Mouse (Mus musculus) heart, embryonic 15.5 days (tissue): Measurements from ENCODE around the gene Rad18. TPM values are rescaled to one million over a fixed set of nuclear protein-coding genes. Genes with fewer than 3 reads are reported as not detected.

Source experiments
- ATAC-seq: fragments of 200-750 bp; cut with Nextera tagmentation; replicated peaks from 2 replicates; pipeline ENCODE4 v1.8.0; 2017; ENCODE audit warnings: low read depth, moderate TSS enrichment; ENCODE audit not compliant: insufficient number of reproducible peaks, insufficient read depth, low FRiP score
- H3K27ac ChIP-seq: fragments of 300-500 bp; sonication (generic); 2 replicates; pipeline ENCODE4 v1.5.1; 2015; ENCODE audit warnings: mild to moderate bottlenecking, inconsistent platforms
- H3K27me3 ChIP-seq: fragments of 300-500 bp; sonication (generic); 2 replicates; pipeline ENCODE4 v1.6.1; 2015; ENCODE audit warnings: inconsistent platforms
- H3K36me3 ChIP-seq: fragments of 300-500 bp; sonication (generic); 2 replicates; pipeline ENCODE4 v1.6.1; 2015; ENCODE audit warnings: mild to moderate bottlenecking, inconsistent platforms
- H3K4me1 ChIP-seq: fragments of 300-500 bp; sonication (generic); replicated peaks from 2 replicates; pipeline ENCODE4 v1.6.1; 2015; ENCODE audit warnings: inconsistent platforms
- H3K4me2 ChIP-seq: fragments of 300-500 bp; sonication (generic); 2 replicates; pipeline ENCODE4 v1.6.1; 2015; ENCODE audit warnings: inconsistent platforms, mild to moderate bottlenecking, moderate library complexity
- H3K4me3 ChIP-seq: fragments of 300-500 bp; sonication (generic); 2 replicates; pipeline ENCODE4 v1.5.1; 2015; ENCODE audit warnings: mild to moderate bottlenecking, inconsistent platforms
- H3K9ac ChIP-seq: fragments of 300-500 bp; sonication (generic); 2 replicates; pipeline ENCODE4 v1.6.1; 2015; ENCODE audit warnings: mild to moderate bottlenecking, inconsistent platforms
- H3K9me3 ChIP-seq: fragments of 300-500 bp; sonication (generic); replicated peaks from 2 replicates; pipeline ENCODE4 v1.6.1; 2016; ENCODE audit warnings: inconsistent platforms
- WGBS: fragments of 180-500 bp; shearing (Covaris S2); methylation state at CpG from one replicate; pipeline ENCODE4 v1.1.7; 2015; ENCODE audit warnings: mixed read lengths; 5-methylcytosine and 5-hydroxymethylcytosine counted together
- polyA plus RNA-seq: library from polyadenylated mRNA; unstranded; fragments of >200 nt; fragmentation: Nextera tagmentation; extraction: Ambion mirVana; gene quantifications from 2 replicates; pipeline ENCODE4 v1.2.1, GENCODE M21; 2015

Rad18 gene
- polyA plus RNA-seq, 1 experiment from 2014 or later, result 16.9 TPM

DNA sequence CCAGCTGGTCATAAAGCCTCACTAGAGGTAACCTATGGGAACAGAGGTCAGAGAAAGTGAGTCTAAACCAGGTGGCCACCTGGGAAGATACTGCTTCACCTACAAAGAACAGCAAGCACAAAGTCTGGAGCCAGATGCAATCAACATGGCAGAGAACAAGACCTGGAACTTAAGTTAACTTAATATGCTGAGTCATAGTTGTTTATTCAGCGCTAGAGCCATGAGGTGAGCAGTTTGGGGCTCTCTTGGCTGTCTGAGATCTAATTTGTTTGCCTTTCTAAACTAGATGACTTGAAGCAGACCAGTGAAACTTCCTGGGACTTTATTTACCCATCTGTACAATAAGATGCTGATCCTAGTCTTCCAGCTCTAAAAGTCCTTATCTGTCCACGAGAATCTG, 12.4 kb downstream of the Rad18 start:
- no peak overlapping the region for H3K4me3 ChIP-seq
- ATAC-seq, result no peak
- no peak overlapping the region for H3K4me2 ChIP-seq
- no peak overlapping the region for H3K27ac ChIP-seq
- peaks cover 6% of the 10 kb centered on the region; the same call in 1 of the 2 replicates for H3K36me3 ChIP-seq
- no peaks in the 10 kb centered on the region for H3K4me1 ChIP-seq
- H3K27me3 ChIP-seq, result no peaks in the 10 kb centered on the region
- H3K9ac ChIP-seq, result no peak overlapping the region
- WGBS, result 79% methylated on average over 2 of the region's 2 CpGs
- no peaks in the 10 kb centered on the region for H3K9me3 ChIP-seq

DNA sequence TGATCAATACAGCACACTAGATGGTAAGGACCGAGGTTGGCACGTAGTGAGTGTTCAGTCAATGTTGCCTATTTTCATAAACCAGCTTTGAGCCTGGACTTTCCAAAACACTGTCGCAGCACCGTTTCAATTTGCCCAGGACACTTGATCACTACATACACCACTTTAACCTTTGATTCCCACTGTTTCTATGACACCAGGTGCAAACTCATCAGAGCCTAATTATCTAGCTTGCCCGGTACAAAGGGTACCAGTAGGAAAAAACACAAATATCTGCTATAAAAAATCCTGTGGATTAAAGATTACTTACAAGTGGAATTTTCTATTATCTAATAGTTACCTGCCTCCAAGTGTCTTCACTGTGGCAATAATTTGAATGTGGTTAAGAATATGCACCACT, 64.4 kb downstream of the Rad18 start:
- Histone ChIP-seq H3K27ac (no peak overlapping the region), H3K4me1 (no peaks in the 10 kb centered on the region), H3K4me3 (no peak overlapping the region), H3K36me3 (0 out of 2 replicates have a peak, but pooled peaks cover 3% of the 10 kb centered on the region), H3K4me2 (no peak overlapping the region), H3K9ac (no peak overlapping the region), H3K27me3 (no peaks in the 10 kb centered on the region), H3K9me3 (no peaks in the 10 kb centered on the region)
- 88% methylated on average over 5 of the region's 5 CpGs for WGBS
- no peak for ATAC-seq

DNA sequence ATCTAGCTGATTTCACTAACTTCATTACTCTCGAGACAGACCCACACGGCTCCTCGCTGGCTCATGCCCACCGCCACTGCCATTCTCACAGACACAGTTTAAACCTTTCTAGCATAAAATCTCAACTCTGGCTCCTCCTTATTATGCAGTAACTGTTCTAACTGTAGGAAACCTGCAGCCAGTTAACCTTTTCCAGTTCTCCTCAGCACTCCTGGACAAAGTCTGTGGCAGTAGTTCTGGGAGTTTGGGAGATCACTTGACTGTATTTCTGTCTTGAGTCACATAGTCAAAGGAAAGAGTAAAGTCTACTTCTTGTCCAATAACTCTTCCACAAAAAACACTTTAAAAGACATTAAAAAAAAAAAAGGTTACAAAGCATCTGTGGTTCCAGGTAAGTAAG, 66.2 kb downstream of the Rad18 start:
- H3K9me3 ChIP-seq, result no peaks in the 10 kb centered on the region
- H3K4me1 ChIP-seq, result no peaks in the 10 kb centered on the region
- H3K9ac ChIP-seq, result no peak overlapping the region
- no peak overlapping the region for H3K27ac ChIP-seq
- H3K36me3 ChIP-seq, result peaks cover 4% of the 10 kb centered on the region; the same call in 1 of the 2 replicates
- no peak overlapping the region for H3K4me2 ChIP-seq
- 92% methylated on average over 4 of the region's 4 CpGs for WGBS
- no peak for ATAC-seq
- no peaks in the 10 kb centered on the region for H3K27me3 ChIP-seq
- no peak overlapping the region for H3K4me3 ChIP-seq

DNA sequence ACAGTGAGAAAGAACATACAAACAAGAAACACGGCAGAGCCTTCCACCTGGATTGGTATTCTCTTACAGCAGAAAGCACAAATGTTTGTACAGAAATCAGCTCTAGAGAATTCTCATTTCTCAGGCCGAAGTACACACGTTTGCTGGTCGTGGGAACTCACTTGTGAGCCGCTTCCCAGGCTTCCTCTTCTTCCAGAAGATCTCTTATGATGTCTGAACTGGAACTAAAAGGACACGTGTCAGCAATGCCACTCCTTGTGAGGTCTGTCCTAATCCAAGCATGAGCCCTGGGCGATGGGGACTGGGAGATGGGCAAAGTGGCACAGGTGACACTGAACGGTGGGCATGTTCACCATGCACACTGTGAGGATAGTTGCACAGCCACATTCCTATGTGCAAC, 68.2 kb downstream of the Rad18 start:
- no peak overlapping the region for H3K9ac ChIP-seq
- 91% methylated on average over 8 of the region's 8 CpGs for whole genome bisulfite sequencing

DNA sequence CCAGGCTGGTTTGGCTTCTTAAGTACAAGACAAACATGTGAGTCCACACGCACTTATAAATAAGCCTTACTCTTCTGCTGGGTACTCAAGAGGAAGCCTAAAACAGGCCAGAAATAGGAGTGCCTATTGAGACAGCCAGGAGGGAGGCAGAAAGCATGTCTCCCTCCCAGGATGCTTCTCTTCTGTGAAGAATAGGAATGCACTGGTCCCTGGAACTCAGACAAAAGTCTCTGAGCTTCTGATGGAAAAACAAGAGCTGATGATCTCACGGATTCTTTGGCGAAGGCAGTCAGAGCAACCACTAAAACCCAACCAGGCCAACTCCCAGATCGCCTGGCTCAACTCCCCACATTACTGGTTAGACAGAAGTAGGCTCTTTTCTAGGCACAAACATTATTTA, 74.2 kb downstream of the Rad18 start:
- ATAC-seq, result no peak
- Histone ChIP-seq H3K4me2 (no peak overlapping the region), H3K36me3 (peaks cover 17% of the 10 kb centered on the region), H3K9me3 (no peaks in the 10 kb centered on the region), H3K27me3 (no peaks in the 10 kb centered on the region), H3K27ac (no peak overlapping the region), H3K4me1 (no peaks in the 10 kb centered on the region), H3K4me3 (no peak overlapping the region), H3K9ac (no peak overlapping the region)
- 81% methylated on average over 4 of the region's 4 CpGs for WGBS

More for the DNA sequence above, 68.2 kb downstream of the Rad18 start:
- no peaks in the 10 kb centered on the region for H3K4me1 ChIP-seq
- peaks cover 10% of the 10 kb centered on the region; the same call in 1 of the 2 replicates for H3K36me3 ChIP-seq
- H3K9me3 ChIP-seq, result no peaks in the 10 kb centered on the region
- ATAC-seq, result no peak
- no peak overlapping the region for H3K4me3 ChIP-seq
- no peaks in the 10 kb centered on the region for H3K27me3 ChIP-seq
- H3K4me2 ChIP-seq, result no peak overlapping the region
- no peak overlapping the region for H3K27ac ChIP-seq

DNA sequence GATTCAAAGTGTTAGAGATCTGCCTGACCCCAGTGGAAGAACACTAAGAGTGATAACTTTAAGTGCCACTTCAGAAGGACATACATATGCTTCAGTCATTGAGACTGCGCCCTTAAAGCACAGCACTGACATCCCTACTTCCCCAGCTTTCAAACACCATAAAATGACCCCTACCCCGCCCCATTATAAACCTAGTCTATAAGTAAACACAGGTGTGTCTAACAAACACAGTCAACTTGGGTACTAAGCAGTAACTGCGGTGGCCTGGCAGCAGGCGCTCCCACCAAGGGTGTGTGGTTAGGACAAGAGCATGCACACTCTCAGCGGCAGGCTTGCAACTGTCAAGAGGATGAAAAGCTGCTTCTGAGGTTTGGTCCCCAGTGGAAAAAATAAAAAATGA, 76.5 kb downstream of the Rad18 start:
- 82% methylated on average over 5 of the region's 5 CpGs for WGBS
- ATAC-seq, result no peak
- no peak overlapping the region for H3K4me3 ChIP-seq

DNA sequence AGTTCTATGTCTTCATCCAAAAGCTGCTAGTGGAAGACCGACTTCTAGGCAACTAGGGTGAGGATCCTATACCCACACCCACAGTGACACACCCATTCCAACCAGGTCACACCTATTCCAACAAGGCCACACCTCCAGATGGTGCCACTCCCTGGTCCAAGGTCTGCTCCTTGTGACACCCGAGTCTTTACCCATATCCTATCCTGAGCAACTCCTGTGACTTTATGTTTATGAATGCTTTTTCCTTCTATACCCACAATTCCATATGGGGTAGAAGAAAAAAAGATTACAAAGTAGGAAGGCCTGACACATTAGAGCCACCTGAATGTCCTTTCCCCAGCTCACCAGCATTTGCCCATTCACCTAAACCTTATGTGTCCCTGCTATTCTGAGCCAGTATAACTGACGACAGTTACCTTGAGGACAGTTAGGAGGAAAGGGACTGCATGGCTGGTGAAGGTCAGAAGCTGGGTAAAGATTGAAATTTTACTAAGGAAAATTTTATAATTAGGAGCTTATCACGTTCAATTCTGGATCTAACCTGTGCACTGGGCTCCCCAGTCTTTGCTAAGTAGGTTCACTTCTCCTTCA, 78.7 kb downstream of the Rad18 start:
- H3K4me1 ChIP-seq, result no peaks in the 10 kb centered on the region
- no peak overlapping the region for H3K9ac ChIP-seq
- no peaks in the 10 kb centered on the region for H3K27me3 ChIP-seq
- H3K36me3 ChIP-seq, result peaks cover 9% of the 10 kb centered on the region; the same call in 1 of the 2 replicates
- no peak overlapping the region for H3K4me3 ChIP-seq
- no peak overlapping the region for H3K4me2 ChIP-seq
- no peak for ATAC-seq
- WGBS, result 90% methylated on average over 4 of the region's 4 CpGs
- H3K9me3 ChIP-seq, result no peaks in the 10 kb centered on the region
- H3K27ac ChIP-seq, result no peak overlapping the region

More for the DNA sequence above, 76.5 kb downstream of the Rad18 start:
- Histone ChIP-seq H3K9ac (no peak overlapping the region), H3K36me3 (peaks cover 12% of the 10 kb centered on the region; the same call in 1 of the 2 replicates), H3K4me1 (no peaks in the 10 kb centered on the region), H3K27me3 (no peaks in the 10 kb centered on the region), H3K9me3 (no peaks in the 10 kb centered on the region), H3K4me2 (no peak overlapping the region), H3K27ac (no peak overlapping the region)

DNA sequence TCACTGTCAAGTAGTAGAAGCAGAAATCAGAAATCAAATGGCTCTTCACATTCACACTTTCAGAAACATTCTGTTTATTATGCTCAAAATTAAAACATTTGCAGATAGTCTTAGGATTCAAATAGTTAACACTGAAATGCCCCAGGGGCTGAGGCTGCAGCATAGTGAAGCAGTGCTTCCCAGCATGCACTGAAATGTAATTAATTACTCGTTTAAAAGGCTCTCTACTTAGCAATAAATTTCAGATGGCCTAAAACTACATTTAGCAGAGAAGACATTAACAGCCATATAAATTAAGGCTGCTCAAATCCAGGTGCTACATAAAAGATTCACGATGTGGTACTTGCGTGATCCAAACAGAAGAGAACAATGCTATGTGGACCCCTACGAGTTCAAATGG, 87.5 kb downstream of the Rad18 start:
- Histone ChIP-seq H3K27me3 (no peaks in the 10 kb centered on the region), H3K27ac (no peak overlapping the region), H3K4me1 (no peaks in the 10 kb centered on the region), H3K4me2 (no peak overlapping the region), H3K9ac (no peak overlapping the region), H3K36me3 (no peaks in the 10 kb centered on the region), H3K4me3 (no peak overlapping the region), H3K9me3 (no peaks in the 10 kb centered on the region)
- no peak for ATAC-seq
- WGBS, result 85% methylated on average over 4 of the region's 4 CpGs

DNA sequence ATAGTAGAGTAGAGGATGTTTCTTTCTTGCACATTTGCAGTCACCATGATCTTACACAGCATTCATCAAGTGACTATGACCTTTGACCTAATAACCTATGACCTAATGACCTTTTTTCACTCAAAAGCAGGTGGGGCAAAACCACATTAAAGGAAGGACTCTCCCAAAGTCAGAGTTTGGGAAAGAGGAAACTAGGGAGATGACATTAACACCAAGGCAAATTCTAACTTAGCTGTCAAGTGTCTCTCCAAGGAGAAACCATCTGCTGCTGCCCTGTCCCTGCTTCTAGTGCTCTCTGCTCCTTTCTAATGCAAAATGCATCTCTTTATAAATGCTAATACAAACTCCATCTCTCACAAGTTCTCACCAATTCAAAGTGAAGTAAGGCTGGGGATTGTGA, 92.6 kb downstream of the Rad18 start:
- no peaks in the 10 kb centered on the region for H3K4me1 ChIP-seq
- no peaks in the 10 kb centered on the region for H3K36me3 ChIP-seq
- H3K27me3 ChIP-seq, result no peaks in the 10 kb centered on the region
- H3K4me3 ChIP-seq, result no peak overlapping the region
- no peaks in the 10 kb centered on the region for H3K9me3 ChIP-seq
- no peak overlapping the region for H3K4me2 ChIP-seq
- ATAC-seq, result no peak
- H3K27ac ChIP-seq, result no peak overlapping the region
- no peak overlapping the region for H3K9ac ChIP-seq

DNA sequence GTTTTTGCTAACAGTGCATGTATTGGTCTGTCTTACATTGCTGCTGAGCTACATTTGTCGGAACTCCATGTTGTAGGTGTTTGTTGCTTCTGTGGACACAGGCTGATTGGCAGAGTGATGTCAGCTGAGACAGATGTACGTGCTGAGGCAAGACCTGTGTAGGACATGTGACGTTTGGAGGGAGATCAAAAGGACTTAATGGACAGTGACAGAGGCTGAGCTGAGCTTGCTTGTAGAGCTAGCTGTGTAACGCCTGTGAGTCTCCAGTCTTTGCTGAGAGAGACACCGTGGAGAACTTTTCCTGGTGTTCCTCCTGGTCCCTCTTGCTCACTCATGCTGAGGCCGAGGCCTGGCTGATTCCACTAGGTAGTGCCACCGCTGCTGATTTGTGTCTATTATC, 101.5 kb downstream of the Rad18 start:
- H3K27me3 ChIP-seq, result no peaks in the 10 kb centered on the region
- H3K9me3 ChIP-seq, result no peaks in the 10 kb centered on the region
- 84% methylated on average over 7 of the region's 7 CpGs for WGBS
- H3K27ac ChIP-seq, result no peak overlapping the region
- no peak overlapping the region for H3K4me2 ChIP-seq
- no peaks in the 10 kb centered on the region for H3K36me3 ChIP-seq
- no peaks in the 10 kb centered on the region for H3K4me1 ChIP-seq
- no peak overlapping the region for H3K9ac ChIP-seq
- H3K4me3 ChIP-seq, result no peak overlapping the region
- ATAC-seq, result no peak

DNA sequence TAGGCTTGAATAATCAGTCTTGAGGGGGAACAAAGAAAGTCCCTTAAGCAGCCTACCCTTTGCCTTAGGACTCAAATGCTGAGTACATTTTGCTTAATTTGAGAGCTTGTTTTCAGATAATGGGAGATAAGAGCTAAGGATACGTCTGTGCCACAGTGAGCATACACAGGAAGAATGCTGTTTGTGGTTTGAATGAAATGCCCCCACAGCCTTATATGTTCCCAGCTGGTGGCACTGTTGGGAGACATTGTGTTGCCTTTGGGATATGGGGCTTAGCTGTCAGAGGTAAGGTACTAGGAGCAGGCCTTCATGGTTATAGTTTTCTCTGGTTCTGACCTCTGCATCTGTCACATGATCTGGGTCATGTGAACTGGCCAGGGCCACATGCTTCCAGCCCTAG, 108.6 kb downstream of the Rad18 start:
- no peaks in the 10 kb centered on the region for H3K36me3 ChIP-seq
- no peaks in the 10 kb centered on the region for H3K4me1 ChIP-seq
- no peak for ATAC-seq
- H3K27ac ChIP-seq, result no peak overlapping the region
- 35% methylated on average over 1 of the region's 1 CpGs for WGBS
- H3K9ac ChIP-seq, result no peak overlapping the region
- no peaks in the 10 kb centered on the region for H3K27me3 ChIP-seq
- H3K4me2 ChIP-seq, result no peak overlapping the region
- H3K9me3 ChIP-seq, result no peaks in the 10 kb centered on the region
- no peak overlapping the region for H3K4me3 ChIP-seq

DNA sequence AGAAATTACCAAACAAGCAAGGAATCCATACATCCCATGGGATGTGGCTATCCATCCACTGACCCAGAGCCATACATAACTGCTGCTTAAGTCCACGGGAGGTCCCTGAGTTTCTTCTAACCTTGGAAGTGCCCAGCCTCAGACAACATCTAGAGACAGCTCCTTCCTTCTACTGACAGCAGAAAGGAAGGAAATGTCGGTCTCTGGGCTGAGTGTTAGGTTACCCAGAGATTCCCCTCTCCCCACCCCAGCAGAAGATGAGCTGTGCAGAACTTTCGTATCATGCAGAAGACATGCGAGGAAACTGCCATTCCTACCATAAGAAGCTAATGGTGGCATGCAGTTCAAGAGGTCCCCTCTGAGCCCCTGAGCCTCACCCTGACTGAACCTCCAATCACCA, 109.5 kb downstream of the Rad18 start:
- Histone ChIP-seq H3K27ac (no peak overlapping the region), H3K4me2 (no peak overlapping the region), H3K27me3 (no peaks in the 10 kb centered on the region), H3K9me3 (no peaks in the 10 kb centered on the region), H3K9ac (no peak overlapping the region), H3K4me1 (no peaks in the 10 kb centered on the region), H3K4me3 (no peak overlapping the region), H3K36me3 (no peaks in the 10 kb centered on the region)
- WGBS, result 79% methylated on average over 4 of the region's 4 CpGs
- no peak for ATAC-seq
